13 mouse cellular contexts compared by ENCODE assay signal in genomic region chr11:110094846-110095380, GRCm38 (mm10). TPM values are rescaled to one million over a fixed set of nuclear protein-coding genes. Genes with fewer than 3 reads are reported as not detected.
DNase-seq lines count a peak whose midpoint lies in the region; ATAC-seq and TF ChIP-seq lines count a peak whose summit lies in the region.
"Had no signal": no experiment of that assay in that cellular context is flagged by ENCODE, and none has a peak within 500 bp of the region (broad histone marks: within the 10 kb centered on the region; RNA-seq: fewer than 3 reads in every experiment).

No protein-coding gene starts in this region.

- no peaks in the 10 kb centered on the region for H3K79me2 ChIP-seq in myocyte (ENCODE audit: control insufficient read depth, insufficient read depth)

- H3K27me3 ChIP-seq in liver, postnatal 0 days (ENCODE audit: insufficient read depth, low read length), result no peaks in the 10 kb centered on the region
- H3K27me3 ChIP-seq in liver, embryonic 12.5 days (replicated peaks), result no peaks in the 10 kb centered on the region
- no peaks in the 10 kb centered on the region for H3K27me3 ChIP-seq in myocyte (ENCODE audit: control insufficient read depth, insufficient read depth, insufficient read length)
- H3K27me3 ChIP-seq: kidney, embryonic 15.5 days; limb, embryonic 15.5 days had no signal

- TF ChIP-seq CTCF in liver, postnatal 0 days (IDR thresholded peaks at IDR 0.05; ENCODE audit: low read depth), result 0 out of 2 replicates have a peak, but pooled peaks have one; percentile 2
- no peak for TF ChIP-seq CTCF in brain, embryonic 14.5 days (IDR thresholded peaks at IDR 0.05; ENCODE audit: borderline replicate concordance, extremely low read depth, insufficient read depth, insufficient read length)

- TF ChIP-seq POLR2A in brain, embryonic 14.5 days (IDR thresholded peaks at IDR 0.05; ENCODE audit: borderline replicate concordance, extremely low read depth, insufficient read depth, insufficient read length, poor library complexity, severe bottlenecking), result no peak
- TF ChIP-seq POLR2A in myocyte (IDR thresholded peaks at IDR 0.05; ENCODE audit: insufficient read length, low read depth), result no peak

- peaks cover 3% of the 10 kb centered on the region; the same call in 1 of the 2 replicates for H3K36me3 ChIP-seq in liver, postnatal 0 days (replicated peaks; ENCODE audit: insufficient read depth, low read length)
- H3K36me3 ChIP-seq in liver, embryonic 12.5 days, result no peaks in the 10 kb centered on the region
- no peaks in the 10 kb centered on the region for H3K36me3 ChIP-seq in myocyte (ENCODE audit: control insufficient read depth, insufficient read depth)
- H3K36me3 ChIP-seq: kidney, embryonic 15.5 days; limb, embryonic 15.5 days had no signal

- peak; percentile 7 to 24 for DNase-seq in heart, adult 18-20 months
- DNase-seq in heart, adult 8-10 months (ENCODE audit: low spot score), result no peak
- DNase-seq in liver, postnatal 0 days, result no peak
- peak; percentile 77 for DNase-seq in brain, embryonic 14.5 days (ENCODE audit: low read depth)
- DNase-seq in testis, postnatal 10 days (ENCODE audit: low spot score), result no peak
- DNase-seq: cerebellum, adult 9-10 months; thymus, adult 18-20 months had no signal

- H3K4me2 ChIP-seq in liver, postnatal 0 days (ENCODE audit: low read depth, low read length), result peak overlapping the region; percentile 65
- H3K4me2 ChIP-seq in liver, embryonic 12.5 days, result no peak overlapping the region
- peak overlapping the region; percentile 34 for H3K4me2 ChIP-seq in myocyte (ENCODE audit: low read depth)
- H3K4me2 ChIP-seq: kidney, embryonic 15.5 days; limb, embryonic 15.5 days had no signal

- no peak for TF ChIP-seq EP300 in liver, postnatal 0 days (IDR thresholded peaks at IDR 0.05; ENCODE audit: low read depth)

- H3K9ac ChIP-seq in liver, postnatal 0 days (replicated peaks), result no peak overlapping the region; the same call in 1 of the 2 replicates
- no peak overlapping the region for H3K9ac ChIP-seq in liver, embryonic 12.5 days
- H3K9ac ChIP-seq: kidney, embryonic 15.5 days; limb, embryonic 15.5 days had no signal

- peak overlapping the region; percentile 35 for H3K4me3 ChIP-seq in liver, postnatal 0 days (ENCODE audit: low read depth, low read length)
- no peak overlapping the region for H3K4me3 ChIP-seq in liver, embryonic 12.5 days
- H3K4me3 ChIP-seq in myocyte, result no peak overlapping the region
- H3K4me3 ChIP-seq: kidney, embryonic 15.5 days; limb, embryonic 15.5 days had no signal

- H3K4me1 ChIP-seq in liver, postnatal 0 days (ENCODE audit: insufficient read depth), result no peaks in the 10 kb centered on the region
- H3K4me1 ChIP-seq in liver, embryonic 12.5 days, result no peaks in the 10 kb centered on the region
- H3K4me1 ChIP-seq: kidney, embryonic 15.5 days had no signal

- H3K27ac ChIP-seq in liver, postnatal 0 days (ENCODE audit: low read depth), result peak overlapping the region; percentile 55
- no peak overlapping the region for H3K27ac ChIP-seq in liver, embryonic 12.5 days
- H3K27ac ChIP-seq: kidney, embryonic 15.5 days had no signal

- WGBS in liver, postnatal 0 days (ENCODE audit: insufficient replicate concordance), result 53% methylated on average over 7 of the region's 7 CpGs
- WGBS in liver, embryonic 12.5 days (ENCODE audit: insufficient replicate concordance), result 54% methylated on average over 7 of the region's 7 CpGs

- no peak for ATAC-seq in liver, postnatal 0 days
- ATAC-seq in liver, embryonic 12.5 days, result no peak

- H3K9me3 ChIP-seq in liver, postnatal 0 days (ENCODE audit: low read length), result no peaks in the 10 kb centered on the region
- no peaks in the 10 kb centered on the region for H3K9me3 ChIP-seq in liver, embryonic 12.5 days (replicated peaks)
- H3K9me3 ChIP-seq: kidney, embryonic 15.5 days; limb, embryonic 15.5 days had no signal

- H3ac ChIP-seq in myocyte (ENCODE audit: control insufficient read depth, insufficient read length), result no peak overlapping the region

TF ChIP-seq in myocyte, 11 proteins besides CTCF, POLR2A, EP300 and RAD21:
- TF ChIP-seq E2F4 (IDR thresholded peaks at IDR 0.05; ENCODE audit: insufficient read depth) (no peak), SRF (IDR thresholded peaks at IDR 0.05; ENCODE audit: control insufficient read depth, insufficient read length, low read depth) (no peak), POLR2AphosphoS2 (IDR thresholded peaks at IDR 0.05; ENCODE audit: insufficient read length, low read depth) (no peak), TCF12 (IDR thresholded peaks at IDR 0.05; ENCODE audit: insufficient read depth, poor library complexity, severe bottlenecking) (no peak), USF1 (IDR thresholded peaks at IDR 0.05; ENCODE audit: low read depth) (no peak), MAX (IDR thresholded peaks at IDR 0.05; ENCODE audit: low read depth) (no peak), MYOG (IDR thresholded peaks at IDR 0.05; ENCODE audit: control insufficient read depth in 1 of 3, insufficient read depth in 1 of 3, insufficient read length in 2 of 3, low read depth in 2 of 3) (no peak), CEBPB (IDR thresholded peaks at IDR 0.05; ENCODE audit: insufficient read depth, poor library complexity, severe bottlenecking) (no peak)

RNA-seq across cellular contexts. Expression of gene Abca8a, which starts 0.9 kb away (rescaled TPM):
- total RNA-seq in heart, adult 18-20 months (2021), result 10 to 100 TPM; 35.0 to 36.4 TPM
- 10 to 100 TPM; 30.6 to 64.3 (median 42.6) TPM for total RNA-seq in heart, adult 8-10 months (2022)
- 7.0 and 11.8 TPM in 2 replicates for polyA plus RNA-seq in liver, postnatal 0 days (2015; fragmentation: Nextera tagmentation; extraction: Ambion mirVana)
- 0.54 and 0.71 TPM in 2 replicates for polyA plus RNA-seq in liver, embryonic 12.5 days (2016; fragmentation: Nextera tagmentation; extraction: Ambion mirVana)
- polyA plus RNA-seq in brain, embryonic 14.5 days (2012; rRNA removed), result 1.2 and 1.8 TPM in 2 replicates
- 0.14 TPM for polyA plus RNA-seq in myocyte (2012; fragmentation: generic; extraction: Trizol)
- total RNA-seq: megakaryocyte-erythroid progenitor cell, adult 5-6 weeks; MEL had no signal

Comparison
In these comparisons a context has a peak if more than half of its experiments do, and no peak if none do; other contexts are left out.
1. DNase-seq: peak in heart, adult 18-20 months (2 of 2) and brain, embryonic 14.5 days (single experiment); none in heart, adult 8-10 months (single experiment), liver, postnatal 0 days (single experiment) and testis, postnatal 10 days (single experiment).